Mouse (Mus musculus): ENCODE data around the gene Mlycd. TPM values are rescaled to one million over a fixed set of nuclear protein-coding genes. Genes with fewer than 3 reads are reported as not detected.

Mlycd gene
- polyA plus RNA-seq, 1 experiment from 2014 or later = 14.6 TPM

- Histone ChIP-seq H3K4me1 (peaks cover 13% of the 10 kb centered on the region; the same call in 1 of the 2 replicates), H3K27ac (replicated peaks) (no peak overlapping the region)
- WGBS = 25% methylated on average over 9 of the region's 9 CpGs
Measured at GRCm38 (mm10) chr8:119436933-119437332, 42.3 kb downstream of the Mlycd start.

GRCm38 (mm10) chr8:119437506-119437905 lies 42.8 kb downstream of the Mlycd start:
- WGBS = 78% methylated on average over 11 of the region's 11 CpGs
- peaks cover 13% of the 10 kb centered on the region; the same call in 1 of the 2 replicates for H3K4me1 ChIP-seq
- H3K9me3 ChIP-seq = no peaks in the 10 kb centered on the region
- no peak overlapping the region for H3K9ac ChIP-seq (replicated peaks)
- no peak overlapping the region for H3K4me2 ChIP-seq (replicated peaks)
- H3K36me3 ChIP-seq = no peaks in the 10 kb centered on the region
- H3K27ac ChIP-seq (replicated peaks) = no peak overlapping the region
- no peak for ATAC-seq (ENCODE audit: low FRiP score, low read depth)
- peaks cover 22% of the 10 kb centered on the region; the same call in 1 of the 2 replicates for H3K27me3 ChIP-seq
- H3K4me3 ChIP-seq = no peak overlapping the region

More at GRCm38 (mm10) chr8:119436933-119437332, 42.3 kb downstream of the Mlycd start:
- no peak overlapping the region for H3K9ac ChIP-seq (replicated peaks)
- H3K36me3 ChIP-seq = no peaks in the 10 kb centered on the region
- H3K4me2 ChIP-seq (replicated peaks) = no peak overlapping the region
- no peak for ATAC-seq (ENCODE audit: low FRiP score, low read depth)
- H3K9me3 ChIP-seq = no peaks in the 10 kb centered on the region
- no peak overlapping the region for H3K4me3 ChIP-seq
- 0 out of 2 replicates have a peak, but pooled peaks cover 16% of the 10 kb centered on the region for H3K27me3 ChIP-seq

GRCm38 (mm10) chr8:119438876-119439275 lies 44.2 kb downstream of the Mlycd start:
- Histone ChIP-seq H3K4me2 (replicated peaks) (no peak overlapping the region), H3K4me3 (no peak overlapping the region), H3K4me1 (peaks cover 13% of the 10 kb centered on the region; the same call in 1 of the 2 replicates), H3K27me3 (peaks cover 26% of the 10 kb centered on the region; the same call in 1 of the 2 replicates), H3K36me3 (no peaks in the 10 kb centered on the region), H3K27ac (replicated peaks) (no peak overlapping the region), H3K9ac (replicated peaks) (no peak overlapping the region), H3K9me3 (no peaks in the 10 kb centered on the region)
- 85% methylated on average over 6 of the region's 6 CpGs for WGBS
- no peak for ATAC-seq (ENCODE audit: low FRiP score, low read depth)

- H3K4me3 ChIP-seq = no peak overlapping the region
- H3K9me3 ChIP-seq = no peaks in the 10 kb centered on the region
- ATAC-seq (ENCODE audit: low FRiP score, low read depth) = no peak
- H3K4me2 ChIP-seq (replicated peaks) = no peak overlapping the region
- peaks cover 13% of the 10 kb centered on the region; the same call in 1 of the 2 replicates for H3K4me1 ChIP-seq
- 95% methylated on average over 2 of the region's 2 CpGs for WGBS
- H3K27ac ChIP-seq (replicated peaks) = no peak overlapping the region
- peaks cover 26% of the 10 kb centered on the region; the same call in 1 of the 2 replicates for H3K27me3 ChIP-seq
- H3K9ac ChIP-seq (replicated peaks) = no peak overlapping the region
- no peaks in the 10 kb centered on the region for H3K36me3 ChIP-seq
Measured at GRCm38 (mm10) chr8:119439424-119439823, 44.7 kb downstream of the Mlycd start.

GRCm38 (mm10) chr8:119439893-119440249 lies 45.2 kb downstream of the Mlycd start:
- Histone ChIP-seq H3K9me3 (no peaks in the 10 kb centered on the region), H3K4me3 (no peak overlapping the region), H3K27ac (replicated peaks) (no peak overlapping the region), H3K4me2 (replicated peaks) (no peak overlapping the region), H3K9ac (replicated peaks) (no peak overlapping the region), H3K27me3 (peaks cover 26% of the 10 kb centered on the region; the same call in 1 of the 2 replicates), H3K36me3 (no peaks in the 10 kb centered on the region), H3K4me1 (peaks cover 13% of the 10 kb centered on the region; the same call in 1 of the 2 replicates)
- ATAC-seq (ENCODE audit: low FRiP score, low read depth) = no peak
- 65% methylated on average over 7 of the region's 7 CpGs for WGBS

- peak; percentile 62; the same call in 1 of the 2 replicates for ATAC-seq (ENCODE audit: low FRiP score, low read depth)
- no peak overlapping the region for H3K27ac ChIP-seq (replicated peaks)
- 14% methylated on average over 16 of the region's 16 CpGs for WGBS
- no peak overlapping the region for H3K4me3 ChIP-seq
- peak overlapping the region; percentile 37 for H3K4me2 ChIP-seq (replicated peaks)
- H3K36me3 ChIP-seq = no peaks in the 10 kb centered on the region
- H3K9ac ChIP-seq (replicated peaks) = no peak overlapping the region; the same call in 1 of the 2 replicates
- peaks cover 13% of the 10 kb centered on the region; the same call in 1 of the 2 replicates for H3K4me1 ChIP-seq
- no peaks in the 10 kb centered on the region for H3K9me3 ChIP-seq
- H3K27me3 ChIP-seq = peaks cover 26% of the 10 kb centered on the region
Measured at GRCm38 (mm10) chr8:119440250-119440951, 45.7 kb downstream of the Mlycd start.

- no peak overlapping the region for H3K4me3 ChIP-seq
- no peak for ATAC-seq (ENCODE audit: low FRiP score, low read depth)
- H3K27me3 ChIP-seq = peaks cover 30% of the 10 kb centered on the region
- WGBS = 72% methylated on average over 1 of the region's 1 CpGs
- peaks cover 13% of the 10 kb centered on the region; the same call in 1 of the 2 replicates for H3K4me1 ChIP-seq
- H3K9ac ChIP-seq (replicated peaks) = no peak overlapping the region; the same call in 1 of the 2 replicates
- H3K9me3 ChIP-seq = no peaks in the 10 kb centered on the region
- no peaks in the 10 kb centered on the region for H3K36me3 ChIP-seq
- no peak overlapping the region for H3K4me2 ChIP-seq (replicated peaks)
- H3K27ac ChIP-seq (replicated peaks) = no peak overlapping the region
Measured at GRCm38 (mm10) chr8:119440952-119441270, 46.2 kb downstream of the Mlycd start.

GRCm38 (mm10) chr8:119442013-119442412 lies 47.3 kb downstream of the Mlycd start:
- H3K4me1 ChIP-seq = peaks cover 8% of the 10 kb centered on the region; the same call in 1 of the 2 replicates
- no peak overlapping the region for H3K27ac ChIP-seq (replicated peaks)
- 75% methylated on average over 5 of the region's 5 CpGs for WGBS
- H3K9ac ChIP-seq (replicated peaks) = no peak overlapping the region
- peaks cover 27% of the 10 kb centered on the region for H3K27me3 ChIP-seq
- no peak overlapping the region for H3K4me2 ChIP-seq (replicated peaks)
- no peak for ATAC-seq (ENCODE audit: low FRiP score, low read depth)
- no peaks in the 10 kb centered on the region for H3K9me3 ChIP-seq
- H3K36me3 ChIP-seq = no peaks in the 10 kb centered on the region
- H3K4me3 ChIP-seq = no peak overlapping the region

- Histone ChIP-seq H3K9me3 (no peaks in the 10 kb centered on the region), H3K27ac (replicated peaks) (no peak overlapping the region), H3K4me1 (peaks cover 16% of the 10 kb centered on the region), H3K9ac (replicated peaks) (no peak overlapping the region), H3K36me3 (no peaks in the 10 kb centered on the region), H3K4me3 (no peak overlapping the region), H3K27me3 (peaks cover 37% of the 10 kb centered on the region), H3K4me2 (replicated peaks) (no peak overlapping the region)
- ATAC-seq (ENCODE audit: low FRiP score, low read depth) = no peak
- 93% methylated on average over 8 of the region's 8 CpGs for WGBS
Measured at GRCm38 (mm10) chr8:119442970-119443369, 48.3 kb downstream of the Mlycd start.

- Histone ChIP-seq H3K27me3 (peaks cover 56% of the 10 kb centered on the region), H3K27ac (replicated peaks) (no peak within 1 kb of the TSS; the same call in 1 of the 2 replicates), H3K36me3 (no peaks in the 10 kb centered on the region), H3K4me1 (peaks cover 13% of the 10 kb centered on the region), H3K4me2 (replicated peaks) (peak within 1 kb of the TSS; percentile 88), H3K4me3 (peak within 1 kb of the TSS; percentile 76), H3K9ac (replicated peaks) (peak within 1 kb of the TSS; percentile 79), H3K9me3 (no peaks in the 10 kb centered on the region)
- ATAC-seq (ENCODE audit: low FRiP score, low read depth) = peak; percentile 73
- 1% methylated on average over 43 of the region's 52 CpGs for WGBS
Measured at GRCm38 (mm10) chr8:119446211-119446989, 51.7 kb downstream of the Mlycd start, which contains the start of gene Necab2. Gene Necab2, plus strand, starts transcription at chr8:119446719.

- peaks cover 13% of the 10 kb centered on the region for H3K4me1 ChIP-seq
- peak overlapping the region; percentile 88 for H3K4me2 ChIP-seq (replicated peaks)
- under 1% methylated on average over 59 of the region's 80 CpGs for whole genome bisulfite sequencing
- peak overlapping the region; percentile 79 for H3K9ac ChIP-seq (replicated peaks)
- peaks cover 49% of the 10 kb centered on the region for H3K27me3 ChIP-seq
- no peaks in the 10 kb centered on the region for H3K9me3 ChIP-seq
- H3K27ac ChIP-seq (replicated peaks) = no peak overlapping the region; the same call in 1 of the 2 replicates
- ATAC-seq (ENCODE audit: low FRiP score, low read depth) = peak; percentile 79
- H3K4me3 ChIP-seq = peak overlapping the region; percentile 76
- no peaks in the 10 kb centered on the region for H3K36me3 ChIP-seq
Measured at GRCm38 (mm10) chr8:119446990-119447780, 52.5 kb downstream of the Mlycd start.
